Mouse (Mus musculus) kidney, adult 2 months (tissue): Measurements from ENCODE around the gene Spata5.

Experiments used
- CTCF ChIP-seq: fragments of 200-500 bp; conservative IDR thresholded peaks from 2 replicates; pipeline ENCODE4 v1.5.1; 2011; ENCODE audit warnings: low read depth, mild to moderate bottlenecking, control low read depth, low read length, moderate library complexity, mixed read lengths; ENCODE audit not compliant: insufficient read depth, insufficient read length
- POLR2A ChIP-seq: fragments of 200-500 bp; IDR thresholded peaks from one replicate; pipeline ENCODE4 v1.6.1; 2011; ENCODE audit warnings: low read depth, low read length, control low read depth

GRCm38 (mm10) chr3:37571633-37572032, 151.9 kb downstream of the Spata5 start:
- no peak for TF ChIP-seq CTCF
- no peak for TF ChIP-seq POLR2A
